Mouse (Mus musculus) CH12.LX (cell line): Measurements from ENCODE around the gene Bysl. TPM values are rescaled to one million over a fixed set of nuclear protein-coding genes. Genes with fewer than 3 reads are reported as not detected.

Experiments used
- DNase-seq: peaks from one replicate; pipeline ENCODE4 v3.0.0-alpha.2; 2013; ENCODE audit errors: extremely low read depth
- H3K27ac ChIP-seq: 2 replicates; pipeline ENCODE4 v1.5.1; 2012; ENCODE audit warnings: low read depth, mild to moderate bottlenecking, control low read depth, moderate library complexity; ENCODE audit not compliant: insufficient read depth
- H3K27me3 ChIP-seq: replicated peaks from 2 replicates; pipeline ENCODE3; 2012; ENCODE audit warnings: inconsistent platforms
- H3K36me3 ChIP-seq, 2 experiments: replicated peaks in 1 of 2; 2 replicates each; pipeline versions ENCODE3 to v1.6.1; 2012; ENCODE audit warnings: inconsistent platforms in 1 of 2, low read length in 1 of 2, mild to moderate bottlenecking in 1 of 2, mixed read lengths in 1 of 2, moderate library complexity in 1 of 2; ENCODE audit not compliant: control insufficient read depth in 1 of 2, insufficient read depth in 1 of 2
- H3K4me1 ChIP-seq, 2 experiments: 2 replicates each; pipeline ENCODE4 v1.6.1; 2012; ENCODE audit warnings: inconsistent platforms in 1 of 2, moderate library complexity in 1 of 2; ENCODE audit not compliant: insufficient read depth in 2 of 2, control insufficient read depth in 1 of 2
- H3K4me2 ChIP-seq: 2 replicates; pipeline ENCODE4 v1.6.1; 2012; ENCODE audit warnings: low read depth, mild to moderate bottlenecking, control low read depth; ENCODE audit not compliant: poor library complexity, insufficient read depth, severe bottlenecking
- H3K4me3 ChIP-seq, 3 experiments: fragments of 150-350 bp in 1 of 3; sonication (generic) in 1 of 3; replicated peaks in 1 of 3; 2 replicates each; pipeline versions ENCODE3 to v1.5.1; 2011 to 2012; ENCODE audit warnings: low read depth in 2 of 3, low read length in 2 of 3, mild to moderate bottlenecking in 2 of 3, moderate library complexity in 2 of 3, control low read depth in 1 of 3, improper control_type of control experiment in 1 of 3, inconsistent platforms in 1 of 3, mixed read lengths in 1 of 3; ENCODE audit not compliant: poor library complexity in 1 of 3
- H3K79me2 ChIP-seq: replicated peaks from 2 replicates; pipeline ENCODE4 v1.6.1; 2012; ENCODE audit warnings: mild to moderate bottlenecking, moderate library complexity; ENCODE audit not compliant: control insufficient read depth, poor library complexity, insufficient read depth, severe bottlenecking; ENCODE audit errors: extremely low read depth
- H3K9ac ChIP-seq: 2 replicates; pipeline ENCODE4 v1.6.1; 2012; ENCODE audit warnings: low read depth, mild to moderate bottlenecking, control low read depth, moderate library complexity; ENCODE audit not compliant: insufficient read depth
- H3K9me3 ChIP-seq: replicated peaks from 2 replicates; pipeline ENCODE3; 2012; ENCODE audit warnings: low read length, inconsistent platforms, mixed read lengths
- BHLHE40 ChIP-seq: IDR thresholded peaks from 2 replicates; pipeline ENCODE4 v1.6.1; 2011; ENCODE audit warnings: mild to moderate bottlenecking, low read depth, low read length, improper control_type of control experiment
- CTCF ChIP-seq, 2 experiments: IDR thresholded peaks in 1 of 2; conservative IDR thresholded peaks in 1 of 2; 2 replicates each; pipeline ENCODE4 v1.5.1; 2011 to 2012; ENCODE audit warnings: low read depth in 2 of 2, low read length in 2 of 2, improper control_type of control experiment in 1 of 2, inconsistent platforms in 1 of 2, mild to moderate bottlenecking in 1 of 2, moderate library complexity in 1 of 2
- ELF1 ChIP-seq: IDR thresholded peaks from 2 replicates; pipeline ENCODE4 v1.6.1; 2014; ENCODE audit warnings: low read depth, mild to moderate bottlenecking, inconsistent platforms, low read length, improper control_type of control experiment
- JUND ChIP-seq: conservative IDR thresholded peaks from 2 replicates; pipeline ENCODE4 v1.6.1; 2011; ENCODE audit warnings: low read depth, low read length, improper control_type of control experiment
- MAX ChIP-seq: IDR thresholded peaks from 2 replicates; pipeline ENCODE4 v1.6.1; 2011; ENCODE audit warnings: low read length, improper control_type of control experiment
- MAZ ChIP-seq: IDR thresholded peaks from 2 replicates; pipeline ENCODE4 v1.6.1; 2012; ENCODE audit warnings: low read depth, mild to moderate bottlenecking, inconsistent platforms, low read length, improper control_type of control experiment, moderate library complexity
- MEF2A ChIP-seq: IDR thresholded peaks from 2 replicates; pipeline ENCODE4 v1.6.1; 2014; ENCODE audit warnings: low read depth, mild to moderate bottlenecking, inconsistent platforms, low read length, improper control_type of control experiment, borderline replicate concordance
- TCF12 ChIP-seq: IDR thresholded peaks from 2 replicates; pipeline ENCODE4 v1.6.1; 2014; ENCODE audit warnings: low read depth, mild to moderate bottlenecking, inconsistent platforms, low read length, improper control_type of control experiment
- USF2 ChIP-seq: conservative IDR thresholded peaks from 2 replicates; pipeline ENCODE4 v1.6.1; 2011; ENCODE audit warnings: low read depth, low read length, improper control_type of control experiment
- dilution Hi-C: fragments of 300-500 bp; cut with MboI; formaldehyde crosslinking; loops from 2 replicates; pipeline ENCODE4 v1.14.3; 2020; ENCODE audit warnings: low sequenced_read_pairs; ENCODE audit not compliant: extremely low pct_unique_long_range_greater_than_20kb, extremely low pct_ligation_motif_present
- in situ Hi-C: fragments of 300-500 bp; cut with MboI; formaldehyde crosslinking; loops from 3 replicates; pipeline ENCODE4 v1.14.3; 2019; ENCODE audit warnings: low sequenced_read_pairs, low pct_ligation_motif_present, low pct_unique_long_range_greater_than_20kb, mixed read lengths
- polyA plus RNA-seq: library from polyadenylated mRNA; unstranded; fragments of >175 nt; gene quantifications from 2 replicates; pipeline ENCODE4 v1.2.1, GENCODE M21; 2012; ENCODE audit warnings: low read depth; ENCODE audit not compliant: insufficient read length
- total RNA-seq, 2 experiments: library from RNA; depleted of rRNA; stranded (reverse); fragments of 300-350 nt in 1 of 2; fragments of >200 nt in 1 of 2; gene quantifications; 2 replicates each; pipeline ENCODE4 v1.2.3; 2012 to 2014

The Bysl gene
- total and polyA plus RNA-seq, 3 experiments: 24.0 to 60.5 (median 28.0) TPM

DNA sequence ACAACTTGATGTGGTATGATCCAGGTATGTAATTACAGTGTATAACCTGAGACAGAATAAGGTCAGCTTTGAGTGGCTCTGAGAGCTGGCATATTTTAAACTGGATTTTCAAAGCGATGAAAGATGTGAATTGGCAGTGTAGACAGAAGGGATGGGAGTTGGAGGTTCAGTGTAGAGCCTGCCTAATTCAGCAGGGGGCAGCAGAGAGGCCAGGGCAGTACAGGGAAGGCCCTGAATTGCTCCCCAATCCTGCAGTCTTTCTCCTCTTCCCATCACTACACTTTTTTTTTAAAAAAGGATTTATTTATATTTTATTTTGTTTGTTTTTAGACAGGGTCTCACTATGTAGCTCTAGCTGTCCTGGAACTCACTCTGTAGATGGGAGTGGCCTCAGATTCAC lies 2.7 kb upstream of the Bysl start:
- DNase-seq: peak; percentile 48
- H3K9me3 ChIP-seq: no peaks in the 10 kb centered on the region
- H3K27me3 ChIP-seq: no peaks in the 10 kb centered on the region
- H3K4me2 ChIP-seq: no peak overlapping the region
- no peak overlapping the region for H3K9ac ChIP-seq
- peaks cover 74% of the 10 kb centered on the region for H3K79me2 ChIP-seq
- in situ Hi-C loops: loop anchor here (5.0 to 25.0 kb wide), 2 partner anchors 73 to 227 kb away; partner anchors contain the start of genes Frs3, Guca1b and Tomm6
- peaks cover 39 to 66% of the 10 kb centered on the region in 2 experiments for H3K36me3 ChIP-seq
- no peak overlapping the region for H3K4me3 ChIP-seq
- dilution Hi-C loops: no loop called here
- no peak overlapping the region for H3K27ac ChIP-seq
- H3K4me1 ChIP-seq: peaks cover 7 to 26% of the 10 kb centered on the region in 2 experiments
- TF ChIP-seq JUND (no peak), CTCF (conservative IDR thresholded peaks at IDR 0.05 in 1 of 2, IDR thresholded peaks at IDR 0.05 in 1 of 2; ENCODE audit: low read depth in 2 of 2, low read length in 2 of 2) (peak; percentile 61 to 65; a peak in 3 of 4 replicates), TCF12 (no peak)
- TF ChIP-seq, all 38 proteins: peak for 1

DNA sequence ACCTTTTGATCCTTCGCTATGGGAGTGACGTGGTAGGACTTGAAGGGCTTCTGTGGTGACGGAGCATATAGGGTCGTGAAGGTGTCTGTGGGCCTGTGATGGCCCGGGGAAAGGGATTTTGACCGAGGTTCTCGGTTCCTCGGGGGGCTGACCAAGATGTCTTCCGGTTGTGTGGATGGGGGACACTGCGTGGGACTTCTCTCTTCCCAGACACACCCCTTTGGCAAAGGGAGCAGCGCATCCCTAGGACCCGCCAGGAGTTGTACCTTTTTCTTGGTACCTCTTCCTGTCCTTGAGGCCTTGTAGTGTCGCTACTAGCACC lies 330 bp upstream of the Bysl start:
- in situ Hi-C loops: loop anchor here (5.0 to 25.0 kb wide), 2 partner anchors 76 to 224 kb away; partner anchors contain the start of genes Frs3, Guca1b and Tomm6
- H3K4me1 ChIP-seq: peaks cover 10 to 32% of the 10 kb centered on the region in 2 experiments
- H3K27ac ChIP-seq: no peak overlapping the region
- TF ChIP-seq MAX (no peak), MAZ (no peak)
- H3K4me3 ChIP-seq: peak overlapping the region; percentile 79 to 100 (median 96)
- peaks cover 43 to 70% of the 10 kb centered on the region in 2 experiments for H3K36me3 ChIP-seq
- H3K79me2 ChIP-seq: peaks cover 70% of the 10 kb centered on the region
- H3K4me2 ChIP-seq: peak overlapping the region; percentile 72
- no peak for DNase-seq
- peak overlapping the region; percentile 89 for H3K9ac ChIP-seq
- no peaks in the 10 kb centered on the region for H3K9me3 ChIP-seq
- no peaks in the 10 kb centered on the region for H3K27me3 ChIP-seq
- dilution Hi-C loops: no loop called here

DNA sequence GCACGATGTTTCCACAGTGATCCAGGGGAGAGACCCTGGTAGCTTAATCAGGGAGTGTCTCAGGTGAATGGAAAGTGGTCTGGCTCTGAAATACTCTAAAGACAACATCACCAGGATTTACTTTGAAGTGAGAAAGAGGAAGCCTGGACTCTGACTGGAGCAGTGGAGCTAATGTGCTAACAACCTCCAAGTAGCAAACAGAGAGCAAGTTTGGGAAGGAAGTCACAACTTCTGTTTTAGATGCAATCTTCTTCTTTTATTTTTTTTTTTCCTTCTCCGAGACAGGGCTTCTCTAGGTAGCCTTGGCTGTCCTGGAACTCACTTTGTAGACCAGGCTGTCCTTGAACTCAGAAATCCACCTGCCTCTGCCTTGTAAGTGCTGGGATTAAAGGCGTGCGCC lies 2.1 kb downstream of the Bysl start:
- in situ Hi-C loops (loop anchor here (25.0 kb wide), 1 partner anchor 222 kb away; the partner anchor contains the start of gene Guca1b), dilution Hi-C loops (no loop called here)
- 0 out of 2 replicates have a peak overlapping the region, but pooled peaks have one; percentile 70 for H3K4me2 ChIP-seq
- no peak overlapping the region for H3K4me3 ChIP-seq
- DNase-seq: no peak
- peaks cover 48 to 69% of the 10 kb centered on the region in 2 experiments for H3K36me3 ChIP-seq
- no peak overlapping the region for H3K27ac ChIP-seq
- TF ChIP-seq MEF2A (no peak), MAX (no peak), ELF1 (no peak), USF2 (no peak), BHLHE40 (no peak)
- H3K79me2 ChIP-seq: peaks cover 54% of the 10 kb centered on the region
- no peak overlapping the region for H3K9ac ChIP-seq
- no peaks in the 10 kb centered on the region for H3K9me3 ChIP-seq
- H3K27me3 ChIP-seq: no peaks in the 10 kb centered on the region
- peaks cover 10 to 32% of the 10 kb centered on the region in 2 experiments for H3K4me1 ChIP-seq
